ENCODE assay signal across 9 mouse cellular contexts in the genomic region with DNA sequence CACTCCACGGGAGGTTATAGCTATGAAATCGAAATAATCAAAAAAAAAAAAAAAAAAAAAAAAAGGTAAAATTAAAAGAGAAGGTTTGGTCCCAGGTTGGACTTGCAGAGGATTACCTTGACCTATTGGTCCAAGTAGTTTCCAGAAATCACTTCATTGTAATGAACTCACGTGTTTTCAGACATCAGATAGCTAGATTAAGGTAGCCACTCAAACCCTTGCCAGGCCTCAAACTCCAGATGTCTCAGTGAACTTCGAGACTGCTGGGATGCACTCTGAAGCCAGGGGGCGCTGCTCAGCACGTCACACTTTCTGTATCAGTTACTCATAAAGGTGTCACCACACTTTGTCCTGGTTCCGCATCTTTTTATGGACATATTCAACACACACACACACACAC. TPM values are rescaled to one million over a fixed set of nuclear protein-coding genes. Genes with fewer than 3 reads are reported as not detected.
DNase-seq lines count a peak whose midpoint lies in the region; ATAC-seq and TF ChIP-seq lines count a peak whose summit lies in the region.
"Had no signal": no experiment of that assay in that cellular context is flagged by ENCODE, and none has a peak within 500 bp of the region (broad histone marks: within the 10 kb centered on the region; RNA-seq: fewer than 3 reads in every experiment).

No protein-coding gene starts in this region.

- H3K9ac ChIP-seq in intestine, postnatal 0 days (ENCODE audit: low read depth, low read length): no peak overlapping the region
- H3K9ac ChIP-seq in intestine, embryonic 15.5 days: no peak overlapping the region
- H3K9ac ChIP-seq: limb, embryonic 13.5 days had no signal

- no peak overlapping the region for H3K27ac ChIP-seq in intestine, postnatal 0 days (ENCODE audit: low read depth, low read length)
- no peak overlapping the region for H3K27ac ChIP-seq in intestine, embryonic 15.5 days
- no peak overlapping the region for H3K27ac ChIP-seq in cortical plate, adult 2 months (ENCODE audit: insufficient read depth, low read length)
- no peak overlapping the region for H3K27ac ChIP-seq in heart, embryonic 10.5 days
- H3K27ac ChIP-seq: limb, embryonic 13.5 days had no signal

- no peak for ATAC-seq in intestine, postnatal 0 days
- ATAC-seq in intestine, embryonic 15.5 days: no peak
- peak; percentile 63; the same call in 1 of the 2 replicates for ATAC-seq in megakaryocyte-erythroid progenitor cell, adult 5-6 weeks (replicated peaks; ENCODE audit: low FRiP score, low TSS enrichment, poor library complexity, severe bottlenecking)
- ATAC-seq in frontal cortex, adult (ENCODE audit: low TSS enrichment): no peak

- H3K36me3 ChIP-seq in intestine, postnatal 0 days (ENCODE audit: control insufficient read depth, insufficient read depth): no peaks in the 10 kb centered on the region
- H3K36me3 ChIP-seq in intestine, embryonic 15.5 days: no peaks in the 10 kb centered on the region
- no peaks in the 10 kb centered on the region for H3K36me3 ChIP-seq in heart, embryonic 10.5 days
- H3K36me3 ChIP-seq: limb, embryonic 13.5 days had no signal

- no peak for TF ChIP-seq POLR2A in cortical plate, adult 2 months (IDR thresholded peaks at IDR 0.05; ENCODE audit: extremely low read depth, insufficient read depth, low read length)

- no peak overlapping the region for H3K4me2 ChIP-seq in intestine, postnatal 0 days (replicated peaks; ENCODE audit: low read depth)
- no peak overlapping the region for H3K4me2 ChIP-seq in intestine, embryonic 15.5 days (replicated peaks)
- H3K4me2 ChIP-seq: limb, embryonic 13.5 days had no signal

- H3K4me3 ChIP-seq in intestine, postnatal 0 days (ENCODE audit: low read depth, low read length): no peak overlapping the region
- no peak overlapping the region for H3K4me3 ChIP-seq in intestine, embryonic 15.5 days (replicated peaks)
- no peak overlapping the region for H3K4me3 ChIP-seq in cortical plate, adult 2 months (ENCODE audit: insufficient read depth, low read length)
- no peak overlapping the region for H3K4me3 ChIP-seq in heart, embryonic 10.5 days
- H3K4me3 ChIP-seq: limb, embryonic 13.5 days had no signal

- peak; percentile 68 for TF ChIP-seq CTCF in intestine, postnatal 0 days (IDR thresholded peaks at IDR 0.05; ENCODE audit: low read depth)
- 0 out of 2 replicates have a peak, but pooled peaks have one; percentile 0 for TF ChIP-seq CTCF in cortical plate, adult 2 months (IDR thresholded peaks at IDR 0.05; ENCODE audit: extremely low read depth, insufficient read depth, low read length)

- H3K4me1 ChIP-seq in intestine, postnatal 0 days (replicated peaks; ENCODE audit: control insufficient read depth, insufficient read depth, low read length): no peaks in the 10 kb centered on the region
- H3K4me1 ChIP-seq in intestine, embryonic 15.5 days (replicated peaks): 0 out of 2 replicates have a peak, but pooled peaks cover under 1% of the 10 kb centered on the region
- H3K4me1 ChIP-seq in cortical plate, adult 2 months (ENCODE audit: control insufficient read depth, insufficient read depth, low read length): no peaks in the 10 kb centered on the region
- peaks cover 2% of the 10 kb centered on the region; the same call in 1 of the 2 replicates for H3K4me1 ChIP-seq in heart, embryonic 10.5 days

- peak; percentile 76 for DNase-seq in ES-CJ7 (ENCODE audit: low read depth, low spot score)
- no peak for DNase-seq in urinary bladder, postnatal 10 days (ENCODE audit: low spot score)
- no peak for DNase-seq in heart, embryonic 10.5 days (ENCODE audit: low spot score)

- H3K9me3 ChIP-seq in intestine, postnatal 0 days (ENCODE audit: control insufficient read depth): no peaks in the 10 kb centered on the region
- H3K9me3 ChIP-seq in intestine, embryonic 15.5 days: no peaks in the 10 kb centered on the region
- no peaks in the 10 kb centered on the region for H3K9me3 ChIP-seq in heart, embryonic 10.5 days
- H3K9me3 ChIP-seq: limb, embryonic 13.5 days had no signal

- WGBS in intestine, postnatal 0 days: 61% methylated on average over 7 of the region's 7 CpGs
- WGBS in intestine, embryonic 15.5 days: 57% methylated on average over 7 of the region's 7 CpGs
- 46% methylated on average over 7 of the region's 7 CpGs for WGBS in heart, embryonic 10.5 days

- H3K27me3 ChIP-seq in intestine, postnatal 0 days (replicated peaks; ENCODE audit: control insufficient read depth, insufficient read depth, low read length): no peaks in the 10 kb centered on the region
- no peaks in the 10 kb centered on the region for H3K27me3 ChIP-seq in intestine, embryonic 15.5 days (replicated peaks)
- peaks cover 5% of the 10 kb centered on the region; the same call in 1 of the 2 replicates for H3K27me3 ChIP-seq in heart, embryonic 10.5 days (ENCODE audit: insufficient read depth, poor library complexity, severe bottlenecking)
- H3K27me3 ChIP-seq: limb, embryonic 13.5 days had no signal

RNA-seq across cellular contexts. Expression of a gene that starts 27.5 kb away (rescaled TPM):
- polyA plus RNA-seq in intestine, postnatal 0 days (2015; fragmentation: Nextera tagmentation; extraction: Ambion mirVana): 261 and 328 TPM in 2 replicates
- 515 and 607 TPM in 2 replicates for polyA plus RNA-seq in intestine, embryonic 15.5 days (2015; fragmentation: Nextera tagmentation; extraction: Ambion mirVana)
- 627 and 699 TPM in 2 replicates for polyA plus RNA-seq in cortical plate, adult 2 months (2012; rRNA removed)
- total RNA-seq in megakaryocyte-erythroid progenitor cell, adult 5-6 weeks (2014; fragmentation: Nextera tagmentation): 313 and 330 TPM in 2 replicates
- 760 and 1,064 TPM in 2 replicates for total RNA-seq in megakaryocyte-erythroid progenitor cell, adult 5-6 weeks (2017)
- 386 and 404 TPM in 2 replicates for polyA plus RNA-seq in heart, embryonic 10.5 days (2016; fragmentation: Nextera tagmentation; extraction: Ambion mirVana)

RNA-seq across cellular contexts. Expression of a gene that starts 50.7 kb away (rescaled TPM):
- 0.43 and 0.56 TPM in 2 replicates for polyA plus RNA-seq in intestine, postnatal 0 days (2015; fragmentation: Nextera tagmentation; extraction: Ambion mirVana)
- 0.36 and 0.47 TPM in 2 replicates for polyA plus RNA-seq in intestine, embryonic 15.5 days (2015; fragmentation: Nextera tagmentation; extraction: Ambion mirVana)
- polyA plus RNA-seq in cortical plate, adult 2 months (2012; rRNA removed): not detected in 2 replicates
- not detected in 2 replicates for total RNA-seq in megakaryocyte-erythroid progenitor cell, adult 5-6 weeks (2014; fragmentation: Nextera tagmentation)
- total RNA-seq in megakaryocyte-erythroid progenitor cell, adult 5-6 weeks (2017): 1.8 TPM in 1 of 2 replicates, not detected in the other
- polyA plus RNA-seq in heart, embryonic 10.5 days (2016; fragmentation: Nextera tagmentation; extraction: Ambion mirVana): 0.55 and 0.58 TPM in 2 replicates
